Mouse (Mus musculus): ENCODE data around the gene Gm10553. TPM values are rescaled to one million over a fixed set of nuclear protein-coding genes. Genes with fewer than 3 reads are reported as not detected.
"Not testable (repeated sequence)": the region's sequence is repeated elsewhere in the genome, so short reads cannot be mapped to it uniquely, and the experiment has no call there.

Gene Gm10553
- polyA plus RNA-seq (2012; rRNA removed) = not detected in 2 replicates

DNA sequence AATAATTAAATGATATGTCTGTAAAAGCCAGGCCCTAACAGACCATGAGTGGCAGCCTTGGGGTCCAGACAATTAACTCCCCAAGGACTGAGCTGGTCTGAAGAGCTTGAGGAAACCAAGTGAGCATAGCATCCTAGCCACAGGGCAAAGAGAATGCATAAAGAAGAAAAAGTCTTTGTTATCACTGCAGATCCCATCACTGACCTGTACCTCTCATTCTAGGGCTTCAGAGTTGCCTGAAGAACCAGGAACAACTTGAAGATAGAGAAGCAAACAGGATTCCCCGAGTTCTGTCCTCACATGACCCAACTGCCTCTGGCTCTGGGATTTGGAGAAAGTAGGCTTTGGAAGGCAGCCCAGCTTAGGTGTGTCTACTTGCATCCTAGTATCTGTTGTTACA lies at the start of gene Gm10553:
Gm10553 (plus strand) TSS at position 301 of the 400 bp plus-strand sequence.
- not testable (repeated sequence) for DNase-seq (ENCODE audit: low read depth)

DNA sequence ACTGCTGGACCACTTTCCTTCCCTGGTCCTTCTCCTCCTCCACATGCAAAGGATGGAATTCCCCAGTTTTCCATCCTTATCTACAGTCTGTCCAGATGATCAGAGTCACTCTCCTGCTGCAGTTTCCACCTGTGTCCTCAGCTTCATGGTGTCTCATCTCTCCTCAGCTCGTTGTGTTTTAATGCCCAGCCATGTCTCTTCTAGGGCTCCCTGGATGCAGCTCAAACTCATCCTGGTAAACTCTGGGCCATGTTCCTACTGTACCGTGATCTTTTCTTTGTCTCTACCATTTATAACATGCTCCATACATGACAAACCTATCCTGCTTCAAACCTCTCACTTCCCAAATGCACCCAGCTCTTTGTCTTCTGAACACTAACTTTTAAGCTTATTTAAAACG lies 28.3 kb upstream of the Gm10553 start:
- not testable (repeated sequence) for DNase-seq (ENCODE audit: low read depth)

DNA sequence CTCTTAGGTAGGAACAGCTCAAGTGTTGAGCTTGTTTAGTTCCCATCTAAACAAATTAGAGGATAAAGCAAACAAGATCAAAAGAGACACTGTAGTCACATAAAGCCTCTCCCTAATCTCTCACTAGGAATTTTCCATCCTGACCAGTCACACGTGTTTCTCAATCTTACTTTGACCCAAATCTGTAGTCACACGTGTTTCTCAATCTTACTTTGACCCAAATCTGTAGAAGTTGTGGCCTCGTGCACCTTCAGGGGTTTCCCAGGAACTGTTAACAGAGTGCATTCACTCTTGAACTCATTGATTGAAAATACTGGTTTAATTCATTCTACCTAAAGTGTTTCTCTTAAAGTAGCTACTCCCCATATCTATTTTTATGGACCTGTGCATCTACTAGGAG lies 26.9 kb upstream of the Gm10553 start:
- not testable (repeated sequence) for DNase-seq (ENCODE audit: low read depth)

DNA sequence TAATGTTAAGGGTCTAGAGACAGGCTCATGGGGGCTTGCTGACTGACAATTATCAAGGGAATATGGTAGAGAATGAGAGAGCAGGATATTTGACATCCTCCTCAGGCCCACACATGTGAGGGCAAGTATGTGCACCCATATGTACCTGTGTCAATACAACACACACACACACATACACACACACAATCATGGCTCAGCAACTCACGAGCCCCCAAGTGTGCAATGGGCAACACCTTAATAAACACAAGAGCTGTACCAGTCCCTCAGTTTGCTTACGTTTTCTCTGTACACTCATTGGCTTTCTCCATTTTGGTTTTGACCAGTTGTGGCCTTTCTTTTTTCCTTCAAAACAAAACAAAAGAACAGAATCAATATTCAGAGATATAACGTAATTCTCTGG lies 15.2 kb upstream of the Gm10553 start:
- not testable (repeated sequence) for DNase-seq (ENCODE audit: low read depth)

DNA sequence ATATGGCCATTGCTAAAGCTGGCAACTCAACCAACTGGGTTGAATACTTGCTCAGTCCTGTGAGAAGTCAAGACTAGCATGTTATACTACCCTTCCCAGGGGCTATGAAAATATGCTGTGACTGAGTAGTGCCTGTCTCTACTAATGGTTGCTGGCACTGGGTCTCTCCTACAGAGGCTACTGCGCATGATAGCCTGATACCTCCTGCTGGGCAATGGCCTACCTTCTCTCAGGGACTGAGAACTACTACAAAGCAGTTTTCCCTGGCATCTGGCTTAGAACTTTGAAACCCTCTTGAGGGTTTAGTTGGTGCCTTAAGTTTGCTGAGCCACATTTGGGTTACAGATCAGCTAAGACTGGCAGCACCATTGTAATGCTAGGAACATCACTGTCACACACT lies 13.8 kb upstream of the Gm10553 start:
- DNase-seq (ENCODE audit: low read depth) = not testable (repeated sequence)

DNA sequence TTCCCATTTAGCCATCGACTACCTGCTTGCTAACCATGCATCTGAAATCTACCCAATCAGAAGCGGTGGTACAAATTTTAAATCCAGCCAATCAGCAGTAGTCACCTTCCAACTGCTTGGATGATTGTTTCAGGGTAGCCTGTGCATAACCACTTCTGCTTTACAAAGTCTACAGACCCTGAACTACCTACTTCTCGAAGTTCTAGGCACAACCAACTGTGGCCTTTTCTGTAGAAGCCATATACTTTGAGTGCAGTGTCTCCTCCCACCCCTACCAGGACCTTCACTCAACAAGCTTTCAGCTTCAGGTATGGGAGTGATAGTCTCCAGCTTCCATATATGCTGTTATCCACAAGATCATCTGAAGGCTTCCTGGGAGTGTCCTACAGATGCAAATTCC lies 7.8 kb upstream of the Gm10553 start:
- not testable (repeated sequence) for DNase-seq (ENCODE audit: low read depth)

DNA sequence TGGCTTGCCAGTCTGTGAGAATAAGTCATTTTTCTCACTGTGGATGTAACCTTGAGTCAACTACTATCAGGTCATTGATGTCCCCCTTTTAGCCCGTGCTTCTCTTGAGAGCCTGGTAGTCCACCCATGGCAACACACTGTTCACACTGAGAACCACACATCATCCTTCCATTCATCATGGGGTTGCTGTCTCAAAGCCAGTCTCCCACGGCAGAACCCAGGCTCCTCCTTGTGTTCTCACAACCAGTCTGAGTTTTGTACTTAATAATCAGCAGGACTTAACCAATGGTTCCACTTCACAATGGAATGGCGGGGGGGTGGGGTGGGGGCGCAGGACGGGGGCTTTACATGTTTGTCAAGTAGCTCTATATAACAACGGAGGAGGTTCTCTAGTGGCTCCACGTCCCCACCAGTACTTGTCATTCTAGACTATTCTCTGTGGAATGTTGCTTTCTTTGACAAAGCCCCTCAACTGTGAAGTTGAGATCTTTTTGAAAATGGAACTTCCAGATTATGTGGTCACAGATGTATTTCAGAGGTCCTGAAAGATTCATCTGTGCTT lies 6.9 kb upstream of the Gm10553 start:
- DNase-seq (ENCODE audit: low read depth) = not testable (repeated sequence)

DNA sequence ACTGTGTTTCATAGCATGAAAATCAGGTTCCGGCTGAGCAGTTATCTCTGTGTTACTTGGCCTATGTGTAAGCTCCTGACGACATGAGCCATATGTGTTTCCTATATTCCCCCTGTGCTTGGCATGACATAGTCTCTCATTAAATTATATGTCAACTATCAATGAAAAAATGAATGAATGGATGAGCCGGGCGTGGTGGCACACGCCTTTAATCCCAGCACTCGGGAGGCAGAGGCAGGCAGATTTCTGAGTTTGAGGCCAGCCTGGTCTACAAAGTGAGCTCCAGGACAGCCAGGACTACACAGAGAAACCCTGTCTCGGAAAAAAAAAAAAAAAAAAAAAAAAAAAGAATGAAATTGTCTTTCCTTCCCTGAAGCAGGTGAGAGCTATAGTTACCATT lies 883 bp upstream of the Gm10553 start:
- not testable (repeated sequence) for DNase-seq (ENCODE audit: low read depth)

DNA sequence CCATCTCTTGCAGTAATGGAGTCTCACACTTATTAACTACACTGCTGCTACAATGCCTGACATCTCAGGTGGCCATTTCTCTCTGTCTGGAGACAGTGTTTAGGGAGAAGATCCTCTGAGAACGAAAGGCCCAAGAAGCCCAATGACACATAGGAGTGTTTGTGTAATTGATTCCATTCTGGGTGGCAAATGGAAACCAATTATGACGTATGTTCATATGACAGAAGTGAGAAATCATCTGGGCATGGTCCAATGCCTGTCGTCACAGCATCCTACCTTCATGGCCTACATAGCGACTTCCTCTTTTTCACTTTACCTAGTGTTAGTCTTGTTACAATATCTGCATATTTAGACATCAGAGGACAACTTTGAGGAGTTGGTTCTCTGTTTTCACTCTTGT lies 1.8 kb downstream of the Gm10553 start:
- DNase-seq (ENCODE audit: low read depth) = not testable (repeated sequence)

DNA sequence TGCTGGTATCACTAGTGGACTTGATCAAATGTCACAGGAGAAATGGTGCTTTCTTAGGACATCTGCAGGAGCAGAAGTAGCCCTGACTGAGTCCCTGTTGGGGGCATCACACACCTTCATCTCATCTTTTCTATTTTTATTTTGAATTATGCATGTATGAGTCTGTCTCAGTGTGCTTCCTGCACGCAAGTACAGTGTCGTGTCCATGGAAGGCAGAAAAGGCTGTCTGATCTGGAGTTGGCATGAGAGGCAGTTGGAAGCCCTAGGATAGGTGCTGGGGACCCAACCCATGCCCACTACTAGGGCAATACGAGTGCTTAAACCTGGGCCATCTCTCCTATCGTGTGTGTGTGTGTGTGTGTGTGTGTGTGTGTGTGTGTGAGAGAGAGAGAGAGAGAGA lies 5.4 kb downstream of the Gm10553 start:
- DNase-seq (ENCODE audit: low read depth) = not testable (repeated sequence)

DNA sequence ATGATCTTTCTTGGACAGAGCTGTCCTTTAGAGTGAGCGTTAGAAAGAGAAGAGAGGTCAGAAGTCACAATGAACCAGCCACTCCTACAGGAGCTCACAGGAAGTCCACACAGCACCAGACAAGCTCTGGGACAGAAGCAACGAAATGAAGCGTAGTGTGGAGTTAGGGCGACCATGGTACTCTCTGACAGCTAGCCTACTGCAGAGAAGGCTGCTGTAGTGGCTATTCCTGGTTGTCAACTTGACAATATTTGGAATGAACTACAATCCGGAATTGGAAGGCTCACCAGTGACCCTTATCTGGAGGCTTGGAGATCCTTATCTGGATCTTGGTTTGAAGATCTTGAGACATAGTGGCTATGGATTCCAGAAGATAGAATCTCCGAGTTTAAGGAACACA lies 6.0 kb downstream of the Gm10553 start:
- DNase-seq (ENCODE audit: low read depth) = not testable (repeated sequence)

DNA sequence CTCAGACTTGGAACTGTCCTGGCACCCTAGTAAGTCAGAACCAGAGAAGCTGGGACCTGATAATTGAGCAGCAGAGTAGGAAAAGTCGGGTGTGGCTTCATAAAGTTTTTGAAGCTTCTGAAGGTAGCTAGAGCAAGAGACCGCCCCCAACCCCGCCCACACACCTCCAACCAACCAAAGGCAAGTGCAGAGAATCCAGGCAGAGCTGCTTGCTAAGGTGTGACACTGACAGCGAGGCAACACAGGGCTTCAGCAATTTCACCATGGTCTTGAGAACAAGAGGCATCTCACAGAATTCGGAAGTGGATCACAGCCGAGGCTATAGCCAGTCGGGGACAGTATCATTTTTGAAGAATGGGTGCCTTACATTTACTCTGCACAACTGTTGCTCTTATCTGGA lies 9.8 kb downstream of the Gm10553 start, which contains the start of gene A530032D15Rik:
A530032D15Rik (minus strand) TSS at position 101 of the 400 bp plus-strand sequence.
- DNase-seq (ENCODE audit: low read depth) = not testable (repeated sequence)

DNA sequence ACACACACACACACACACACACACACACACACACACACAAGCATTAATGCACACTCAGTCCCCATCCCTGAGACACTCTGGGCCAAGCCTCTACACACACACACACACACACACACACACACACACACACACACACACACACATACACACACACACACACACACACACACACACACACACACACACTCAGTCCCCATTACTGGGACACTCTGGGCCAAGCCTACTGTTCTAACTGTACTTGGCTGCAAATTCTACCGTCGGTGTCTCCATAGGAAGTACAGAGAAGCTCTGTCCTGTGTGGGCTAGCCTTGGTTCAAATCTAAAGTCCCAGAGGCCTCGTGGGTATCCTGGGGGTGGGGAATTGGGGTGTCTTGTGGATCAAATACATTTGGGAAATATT lies 10.9 kb downstream of the Gm10553 start:
- DNase-seq (ENCODE audit: low read depth) = not testable (repeated sequence)

DNA sequence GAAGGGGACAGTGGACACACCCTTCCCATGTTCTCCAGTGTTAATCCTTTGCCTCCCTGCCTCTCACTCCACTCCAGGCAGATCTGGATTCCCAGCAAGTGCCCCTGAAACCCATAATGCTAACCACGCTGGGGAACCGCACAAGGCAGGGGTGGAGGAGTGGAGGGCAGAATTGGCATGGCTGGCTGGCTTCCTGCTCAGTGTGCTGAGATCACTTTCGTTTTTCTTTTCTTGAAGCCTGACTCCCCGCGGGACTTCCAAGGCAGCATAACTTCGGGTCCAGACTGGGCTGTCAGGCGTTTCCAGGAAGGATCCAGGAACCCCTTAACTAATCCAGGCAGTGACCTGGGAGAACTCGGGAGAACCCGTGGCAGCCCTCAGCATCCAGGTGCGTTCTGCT lies 11.6 kb downstream of the Gm10553 start:
- DNase-seq (ENCODE audit: low read depth) = not testable (repeated sequence)

DNA sequence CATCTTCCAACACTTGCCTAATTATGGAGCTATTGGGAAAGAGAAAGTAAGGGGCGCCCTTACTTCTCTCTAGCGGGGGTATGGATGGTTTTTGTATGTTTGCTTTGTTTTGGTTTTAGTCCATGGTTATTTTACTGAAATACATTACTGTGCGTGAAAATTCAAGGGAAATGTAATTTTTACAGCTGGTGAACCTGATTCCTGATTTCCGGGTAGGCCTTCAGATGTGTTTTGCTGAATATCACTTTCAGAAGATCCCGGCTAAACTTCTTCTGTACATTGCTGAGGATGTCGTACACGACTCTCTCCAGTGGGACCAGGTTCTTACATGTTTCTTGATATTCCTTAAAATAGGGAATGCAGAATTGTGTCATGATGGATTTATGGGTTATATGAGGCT lies 12.3 kb downstream of the Gm10553 start:
- not testable (repeated sequence) for DNase-seq (ENCODE audit: low read depth)

DNA sequence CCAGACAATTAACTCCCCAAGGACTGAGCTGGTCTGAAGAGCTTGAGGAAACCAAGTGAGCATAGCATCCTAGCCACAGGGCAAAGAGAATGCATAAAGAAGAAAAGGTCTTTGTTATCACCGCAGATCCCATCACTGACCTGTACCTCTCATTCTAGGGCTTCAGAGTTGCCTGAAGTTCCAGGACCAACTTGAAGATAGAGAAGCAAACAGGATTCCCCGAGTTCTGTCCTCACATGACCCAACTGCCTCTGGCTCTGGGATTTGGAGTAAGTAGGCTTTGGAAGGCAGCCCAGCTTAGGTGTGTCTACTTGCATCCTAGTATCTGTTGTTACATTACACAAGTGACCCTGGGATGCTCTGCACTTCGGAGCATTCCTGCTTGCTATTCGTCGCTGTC lies 12.9 kb downstream of the Gm10553 start:
- DNase-seq (ENCODE audit: low read depth) = not testable (repeated sequence)

DNA sequence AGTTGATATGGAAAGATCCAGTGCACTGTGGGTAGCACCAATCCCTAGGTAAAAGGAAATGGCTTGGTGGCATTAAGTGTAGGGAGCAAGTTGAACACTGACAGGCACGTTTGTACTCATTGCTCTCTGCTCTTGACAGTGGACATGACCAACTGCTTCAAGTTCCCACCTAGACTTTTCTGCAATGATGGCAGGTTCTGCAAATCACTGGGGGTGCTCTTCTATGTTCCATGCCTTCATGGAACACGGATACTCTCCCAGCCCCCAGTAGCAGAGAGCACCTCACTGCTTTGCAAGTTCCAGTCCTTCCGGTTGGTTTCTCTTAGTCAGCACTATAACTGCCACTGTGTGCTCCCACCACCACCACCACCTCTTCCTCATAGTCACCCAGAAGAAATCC lies 14.1 kb downstream of the Gm10553 start:
- peak; percentile 0 for DNase-seq (ENCODE audit: low read depth)

DNA sequence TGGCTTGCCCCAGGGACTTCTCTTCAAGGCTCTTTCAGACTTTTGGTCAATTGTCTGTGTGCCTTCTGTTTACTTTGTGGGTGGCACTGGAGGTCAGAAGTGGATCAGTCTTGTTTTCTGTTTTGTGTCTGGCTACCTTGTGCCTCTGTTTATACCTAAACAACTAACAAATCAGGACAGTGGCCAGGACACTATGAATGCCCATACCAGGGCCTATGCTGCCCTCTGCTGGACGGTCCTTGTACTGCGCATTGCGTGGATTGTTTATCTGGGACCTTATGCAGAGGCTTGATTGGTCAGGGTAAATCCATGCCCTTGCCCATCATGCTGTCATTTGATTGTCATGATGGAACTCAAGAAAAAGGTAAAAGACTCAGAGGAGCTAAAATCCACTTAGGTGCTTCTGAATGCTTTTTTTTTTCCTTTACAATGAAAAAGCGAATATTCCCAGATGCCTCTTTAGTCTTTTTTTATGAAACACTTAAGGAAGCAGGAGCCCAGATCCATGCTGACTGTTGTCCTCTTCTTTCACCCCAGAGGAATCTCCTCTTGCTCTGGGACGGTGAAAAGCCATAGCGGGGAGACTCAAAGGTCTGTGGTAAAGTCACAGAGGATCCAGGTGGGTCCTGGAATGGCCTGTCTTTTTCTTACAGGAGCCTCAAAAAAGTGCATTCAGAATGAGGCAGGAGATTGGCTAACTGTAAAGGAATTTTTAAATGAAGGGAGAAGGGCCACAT lies 14.9 kb downstream of the Gm10553 start:
- not testable (repeated sequence) for DNase-seq (ENCODE audit: low read depth)

DNA sequence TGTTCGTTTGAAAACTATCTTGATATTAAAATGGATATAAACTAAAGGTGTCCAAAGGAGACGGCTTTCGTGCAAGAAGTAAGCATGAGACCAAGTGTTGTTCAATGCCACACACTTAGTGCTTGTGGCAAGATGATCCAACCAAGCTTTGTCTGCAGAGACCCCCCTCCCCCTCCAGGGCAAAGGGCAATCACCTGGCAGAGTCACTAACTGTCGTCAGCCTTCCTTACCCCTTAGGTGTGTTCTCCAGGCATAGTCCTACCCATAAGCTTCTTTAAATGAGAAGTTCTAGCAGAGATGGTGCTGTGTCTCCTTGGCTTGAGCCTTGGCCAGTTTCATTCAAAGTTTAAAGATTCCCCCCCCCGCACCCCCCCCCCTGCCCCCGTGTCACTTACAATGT lies 17.6 kb downstream of the Gm10553 start:
- not testable (repeated sequence) for DNase-seq (ENCODE audit: low read depth)

DNA sequence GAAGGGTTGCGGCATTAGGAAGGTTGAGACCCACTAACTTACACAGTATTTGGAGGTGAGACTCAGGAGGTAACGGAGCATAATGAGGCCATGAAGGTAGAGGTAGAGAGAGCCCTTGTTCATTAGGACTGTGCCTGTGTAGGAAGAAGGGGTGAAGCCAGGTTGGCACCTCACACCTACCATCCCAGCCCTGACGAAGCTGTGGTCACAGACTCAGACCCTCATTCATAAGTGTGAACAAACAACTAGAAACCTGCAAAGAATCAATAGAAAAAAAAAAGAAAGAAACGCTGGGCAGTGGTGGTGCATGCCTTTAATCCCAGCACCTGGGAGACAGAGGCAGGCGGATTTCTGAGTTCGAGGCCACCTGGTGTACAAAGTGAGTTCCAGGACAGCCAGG lies 18.4 kb downstream of the Gm10553 start:
- not testable (repeated sequence) for DNase-seq (ENCODE audit: low read depth)

DNA sequence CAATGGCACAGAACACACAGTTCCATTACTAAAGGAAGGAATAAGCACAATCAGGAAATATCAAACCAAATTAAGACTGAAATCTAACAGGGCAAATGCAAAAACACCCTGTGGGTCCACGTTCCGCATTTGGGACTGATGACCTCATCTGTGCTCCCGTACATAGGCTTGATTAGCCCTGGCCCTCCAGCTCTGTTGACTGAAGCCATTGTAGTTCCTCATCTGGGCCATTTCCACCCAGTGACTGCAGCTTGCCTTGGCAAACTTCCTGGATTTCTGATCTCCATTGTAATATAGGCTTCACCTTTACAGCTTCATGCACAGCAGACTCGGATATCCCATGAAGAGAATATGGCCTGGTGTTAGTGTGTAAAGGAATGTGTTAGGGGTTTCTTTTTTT lies 21.9 kb downstream of the Gm10553 start:
- not testable (repeated sequence) for DNase-seq (ENCODE audit: low read depth)

DNA sequence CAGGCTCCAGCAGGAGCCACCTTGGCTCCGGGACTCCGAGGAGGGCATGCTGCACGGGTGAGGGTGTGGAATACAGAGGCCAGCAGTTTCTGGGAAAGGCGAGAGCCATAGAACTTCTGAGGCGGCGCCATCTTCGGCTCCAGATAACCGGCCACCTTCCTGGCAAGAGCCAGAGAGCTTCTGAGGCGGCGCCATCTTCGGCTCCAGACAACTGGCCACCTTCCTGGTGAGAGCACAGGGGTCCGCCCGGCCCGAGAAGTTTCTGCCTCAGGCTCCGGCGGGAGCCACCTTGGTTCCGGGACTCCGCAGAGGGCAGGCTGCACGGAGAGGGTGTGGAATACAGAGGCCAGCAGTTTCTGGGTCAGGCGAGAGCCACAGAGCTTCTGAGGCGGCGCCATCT lies 33.7 kb downstream of the Gm10553 start:
- not testable (repeated sequence) for DNase-seq (ENCODE audit: low read depth)

Measured in brain, embryonic 14.5 days (tissue).